Mouse (Mus musculus) brain, embryonic 18.5 days (tissue): Measurements from ENCODE around the gene Shank1.

Source experiments
- DNase-seq: peaks from one replicate; pipeline ENCODE4 v3.0.0-alpha.2; 2012; ENCODE audit warnings: low read depth, low spot score

Gene Shank1

GRCm38 (mm10) chr7:44304775-44305641 lies 5.0 kb upstream of the Shank1 start:
- peak; percentile 98 for DNase-seq

- no peak for DNase-seq
Measured at GRCm38 (mm10) chr7:44305686-44306085, 4.4 kb upstream of the Shank1 start.

- DNase-seq: no peak
Measured at GRCm38 (mm10) chr7:44306516-44307240, 3.4 kb upstream of the Shank1 start, which contains the start of gene Clec11a. TSS of gene Clec11a (minus strand) at chr7:44306902.

GRCm38 (mm10) chr7:44307261-44308020 lies 2.6 kb upstream of the Shank1 start:
- no peak for DNase-seq

GRCm38 (mm10) chr7:44310285-44310877 lies 328 bp downstream of the Shank1 start:
- no peak for DNase-seq

- no peak for DNase-seq
Measured at GRCm38 (mm10) chr7:44310878-44311712, 1.0 kb downstream of the Shank1 start.

GRCm38 (mm10) chr7:44311713-44312304 lies 1.8 kb downstream of the Shank1 start:
- DNase-seq: no peak

GRCm38 (mm10) chr7:44312484-44312883 lies 2.4 kb downstream of the Shank1 start:
- DNase-seq: no peak

- DNase-seq: no peak
Measured at GRCm38 (mm10) chr7:44317913-44318312, 7.9 kb downstream of the Shank1 start.

- no peak for DNase-seq
Measured at GRCm38 (mm10) chr7:44320886-44321285, 10.8 kb downstream of the Shank1 start.

GRCm38 (mm10) chr7:44322290-44322689 lies 12.2 kb downstream of the Shank1 start:
- no peak for DNase-seq

- DNase-seq: no peak
Measured at GRCm38 (mm10) chr7:44326614-44327013, 16.6 kb downstream of the Shank1 start.

GRCm38 (mm10) chr7:44332336-44332735 lies 22.3 kb downstream of the Shank1 start:
- no peak for DNase-seq

GRCm38 (mm10) chr7:44334139-44334538 lies 24.1 kb downstream of the Shank1 start:
- DNase-seq: no peak

GRCm38 (mm10) chr7:44335031-44335878 lies 25.2 kb downstream of the Shank1 start:
- DNase-seq: no peak

- DNase-seq: no peak
Measured at GRCm38 (mm10) chr7:44336046-44337021, 26.3 kb downstream of the Shank1 start.

- DNase-seq: no peak
Measured at GRCm38 (mm10) chr7:44337121-44337849, 27.2 kb downstream of the Shank1 start.
